Mouse (Mus musculus): ENCODE measurements around the gene Pax6.

- TF ChIP-seq CTCF (IDR thresholded peaks at IDR 0.05; ENCODE audit: low read depth) (no peak), EP300 (optimal IDR thresholded peaks at IDR 0.05) (no peak)
Measured at GRCm38 (mm10) chr2:105698631-105699030, 29.9 kb downstream of the Pax6 start.
